21 mouse cellular contexts compared by ENCODE assay signal in the genomic region with DNA sequence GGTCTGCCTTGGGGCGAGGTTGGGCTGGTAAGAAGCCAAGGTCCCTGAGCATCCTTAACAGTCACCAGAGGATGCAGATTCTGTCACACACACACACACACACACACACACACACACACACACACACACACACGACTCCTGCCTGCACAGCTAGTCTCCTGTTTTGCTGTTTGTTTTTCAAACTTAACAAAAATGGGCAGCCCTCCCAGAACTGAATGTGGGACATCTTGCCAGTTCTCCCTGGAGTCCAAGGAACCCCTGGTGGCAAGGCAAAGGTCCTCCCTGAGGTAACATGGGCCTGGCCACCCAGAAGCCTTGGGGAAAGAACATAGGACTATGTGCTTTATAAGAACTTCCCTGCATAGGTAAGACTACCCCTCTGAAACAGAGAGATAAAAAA. TPM values are rescaled to one million over a fixed set of nuclear protein-coding genes. Genes with fewer than 3 reads are reported as not detected.
DNase-seq lines count a peak whose midpoint lies in the region; ATAC-seq and TF ChIP-seq lines count a peak whose summit lies in the region.
"Had no signal": no experiment of that assay in that cellular context is flagged by ENCODE, and none has a peak within 500 bp of the region (broad histone marks: within the 10 kb centered on the region; RNA-seq: fewer than 3 reads in every experiment).

No protein-coding gene starts in this region.

- H3K4me2 ChIP-seq in heart, embryonic 13.5 days, result no peak overlapping the region
- H3K4me2 ChIP-seq in lung, embryonic 14.5 days, result peak overlapping the region; percentile 36
- H3K4me2 ChIP-seq: embryonic facial prominence, embryonic 13.5 days; liver, embryonic 11.5 days; midbrain, embryonic 12.5 days had no signal

- DNase-seq in heart, adult 8-10 months (ENCODE audit: low spot score), result no peak
- DNase-seq in lung, embryonic 14.5 days, result peak; percentile 62
- DNase-seq in lung, postnatal 14 days, result no peak
- DNase-seq in NIH3T3 (ENCODE audit: low read depth), result peak; percentile 68
- no peak for DNase-seq in spleen, postnatal 4 days (ENCODE audit: low spot score in 2 of 2)
- DNase-seq in c-Kit-positive CD71-positive TER-119-positive erythroid progenitor cells, embryonic 14.5 days (ENCODE audit: low spot score), result no peak
- DNase-seq: adrenal gland, postnatal 25 days; cerebellum, adult 8-10 months; gastrocnemius, postnatal 25 days; heart, postnatal 4 days; retina, postnatal 1 day; thymus, adult 2 months had no signal

- TF ChIP-seq CTCF in lung, embryonic 14.5 days (IDR thresholded peaks at IDR 0.05; ENCODE audit: low read depth), result no peak

- H3K4me1 ChIP-seq in heart, embryonic 13.5 days, result peaks cover 45% of the 10 kb centered on the region
- H3K4me1 ChIP-seq in lung, embryonic 14.5 days (ENCODE audit: insufficient read depth), result peaks cover 10% of the 10 kb centered on the region; the same call in 1 of the 2 replicates
- peaks cover 6% of the 10 kb centered on the region; the same call in 1 of the 2 replicates for H3K4me1 ChIP-seq in brown adipose tissue, adult 24 weeks (ENCODE audit: control insufficient read depth, insufficient read depth, insufficient read length, low read length)

- 0 out of 2 replicates have a peak overlapping the region, but pooled peaks have one; percentile 19 for H3K9ac ChIP-seq in heart, embryonic 13.5 days
- peak overlapping the region; percentile 9; the same call in 1 of the 2 replicates for H3K9ac ChIP-seq in lung, embryonic 14.5 days
- H3K9ac ChIP-seq: embryonic facial prominence, embryonic 13.5 days; midbrain, embryonic 12.5 days had no signal

- no peak for ATAC-seq in heart, embryonic 13.5 days (ENCODE audit: extremely low read depth, insufficient number of reproducible peaks, low FRiP score, low TSS enrichment)
- no peak for ATAC-seq in lung, embryonic 14.5 days (ENCODE audit: insufficient read depth)
- ATAC-seq: CD4-positive, CD25-positive, alpha-beta regulatory T cell, adult 4 months had no signal

- no peak overlapping the region for H3K4me3 ChIP-seq in heart, embryonic 13.5 days
- no peak overlapping the region for H3K4me3 ChIP-seq in lung, embryonic 14.5 days (ENCODE audit: low read depth, low read length)
- H3K4me3 ChIP-seq in brown adipose tissue, adult 24 weeks (ENCODE audit: insufficient read depth, low read depth, low read length), result no peak overlapping the region
- H3K4me3 ChIP-seq: embryonic facial prominence, embryonic 13.5 days; midbrain, embryonic 12.5 days had no signal

- H3K27ac ChIP-seq in heart, embryonic 13.5 days (replicated peaks), result no peak overlapping the region
- H3K27ac ChIP-seq in lung, embryonic 14.5 days (ENCODE audit: low read depth), result no peak overlapping the region
- peak overlapping the region; percentile 28 for H3K27ac ChIP-seq in brown adipose tissue, adult 24 weeks (replicated peaks; ENCODE audit: low read depth, low read length)
- H3K27ac ChIP-seq: embryonic facial prominence, embryonic 13.5 days; kidney, postnatal 0 days; macrophage; midbrain, embryonic 12.5 days had no signal

- no peaks in the 10 kb centered on the region for H3K9me3 ChIP-seq in heart, embryonic 13.5 days
- no peaks in the 10 kb centered on the region for H3K9me3 ChIP-seq in lung, embryonic 14.5 days (ENCODE audit: low read depth, low read length)
- H3K9me3 ChIP-seq: embryonic facial prominence, embryonic 13.5 days; G1E; midbrain, embryonic 12.5 days had no signal

- WGBS in heart, embryonic 13.5 days, result 54% methylated on average over 2 of the region's 2 CpGs
- 42% methylated on average over 2 of the region's 2 CpGs for WGBS in lung, embryonic 14.5 days

- peaks cover 6% of the 10 kb centered on the region for H3K27me3 ChIP-seq in heart, embryonic 13.5 days (replicated peaks)
- no peaks in the 10 kb centered on the region for H3K27me3 ChIP-seq in lung, embryonic 14.5 days (ENCODE audit: insufficient read depth, low read length)
- H3K27me3 ChIP-seq: embryonic facial prominence, embryonic 13.5 days had no signal

- H3K36me3 ChIP-seq in heart, embryonic 13.5 days, result 0 out of 2 replicates have a peak, but pooled peaks cover 3% of the 10 kb centered on the region
- 0 out of 2 replicates have a peak, but pooled peaks cover 7% of the 10 kb centered on the region for H3K36me3 ChIP-seq in lung, embryonic 14.5 days (ENCODE audit: insufficient read depth)
- H3K36me3 ChIP-seq: embryonic facial prominence, embryonic 13.5 days; G1E; midbrain, embryonic 12.5 days had no signal

RNA-seq across cellular contexts. Expression of gene Fmod, which starts 4.8 kb away (rescaled TPM):
- 22.8 and 26.3 TPM in 2 replicates for polyA plus RNA-seq in heart, embryonic 13.5 days (2015; fragmentation: Nextera tagmentation; extraction: Ambion mirVana)
- total RNA-seq in heart, adult 8-10 months (2022), result 10 to 100 TPM in 1 of 4 experiments, 1 to 10 TPM in 3; 5.9 to 14.1 (median 8.2) TPM
- polyA plus RNA-seq in lung, embryonic 14.5 days (2014; fragmentation: Nextera tagmentation; extraction: Ambion mirVana), result 173 and 174 TPM in 2 replicates
- polyA plus RNA-seq in brown adipose tissue, adult 24 weeks (2012; ENCODE audit: insufficient read depth, insufficient read length, missing spikeins), result 0.38 and 0.55 TPM in 2 replicates
- polyA plus RNA-seq: CD4-positive, CD25-positive, alpha-beta regulatory T cell, adult 4 months; G1E; macrophage had no signal

RNA-seq across cellular contexts. Expression of gene Btg2, which starts 37.0 kb away (rescaled TPM):
- 33.1 and 37.0 TPM in 2 replicates for polyA plus RNA-seq in heart, embryonic 13.5 days (2015; fragmentation: Nextera tagmentation; extraction: Ambion mirVana)
- 10 to 100 TPM; 18.3 to 35.3 (median 28.0) TPM for total RNA-seq in heart, adult 8-10 months (2022)
- polyA plus RNA-seq in lung, embryonic 14.5 days (2014; fragmentation: Nextera tagmentation; extraction: Ambion mirVana), result 77.2 and 81.0 TPM in 2 replicates
- 16.6 and 53.4 TPM in 2 replicates for polyA plus RNA-seq in brown adipose tissue, adult 24 weeks (2012; ENCODE audit: insufficient read depth, insufficient read length, missing spikeins)

Comparison
In these comparisons a context has a peak if more than half of its experiments do, and no peak if none do; other contexts are left out.
1. DNase-seq: peak in lung, embryonic 14.5 days (single experiment) and NIH3T3 (single experiment); none in heart, adult 8-10 months (single experiment), lung, postnatal 14 days (single experiment), spleen, postnatal 4 days (0 of 2) and c-Kit-positive CD71-positive TER-119-positive erythroid progenitor cells, embryonic 14.5 days (single experiment).
2. RNA of gene Fmod, which starts 4.8 kb away (polyA plus RNA-seq): 173 to 174 TPM in lung, embryonic 14.5 days and 22.8 to 26.3 TPM in heart, embryonic 13.5 days; 0.38 to 0.55 TPM in brown adipose tissue, adult 24 weeks; every median in the first group is over 10 times any median in the second.